Mouse (Mus musculus) cerebellum, adult 2 months (tissue): ENCODE data around the gene Ufsp1.

ENCODE experiments used
- CTCF ChIP-seq: fragments of 200-500 bp; IDR thresholded peaks from 2 replicates; pipeline ENCODE4 v1.5.1; 2011; ENCODE audit warnings: low read depth, mild to moderate bottlenecking, control low read depth, low read length, moderate library complexity, borderline replicate concordance; ENCODE audit not compliant: insufficient read depth
- POLR2A ChIP-seq: fragments of 200-500 bp; IDR thresholded peaks from 2 replicates; pipeline ENCODE4 v1.6.1; 2011; ENCODE audit warnings: low read length, control low read depth, borderline replicate concordance; ENCODE audit not compliant: insufficient read depth

DNA sequence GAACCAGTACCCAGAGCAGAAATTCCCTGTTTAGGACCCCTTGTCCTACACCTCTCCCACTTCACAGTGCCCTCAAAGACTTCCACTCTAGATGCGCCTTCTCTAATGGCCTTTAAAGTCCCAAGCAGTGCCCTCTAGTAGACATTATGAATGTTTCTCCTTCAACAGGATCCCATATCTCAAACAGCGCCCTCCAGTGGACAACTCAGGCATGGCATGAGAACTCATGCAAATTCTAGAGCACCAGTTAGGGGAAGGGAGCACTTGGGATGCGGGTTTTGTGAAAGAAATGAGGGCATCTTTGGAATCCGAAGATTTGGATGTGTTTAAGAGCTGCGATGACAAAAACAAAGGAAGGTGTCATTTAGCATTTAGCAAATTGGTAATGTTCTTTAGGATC is 9.4 kb upstream of the Ufsp1 start:
- TF ChIP-seq CTCF: peak; percentile 45; the same call in 1 of the 2 replicates
- no peak for TF ChIP-seq POLR2A
